Mouse (Mus musculus) midbrain, embryonic 13.5 days (tissue): Measurements from ENCODE around the gene Spag7. TPM values are rescaled to one million over a fixed set of nuclear protein-coding genes. Genes with fewer than 3 reads are reported as not detected.

Experiments used
- ATAC-seq: fragments of 200-750 bp; cut with Nextera tagmentation; 2 replicates; pipeline ENCODE4 v1.8.0; 2017; ENCODE audit warnings: mild to moderate bottlenecking, moderate TSS enrichment, moderate library complexity
- H3K27ac ChIP-seq: fragments of 300-500 bp; sonication (generic); 2 replicates; pipeline ENCODE4 v1.5.1; 2015; ENCODE audit warnings: inconsistent platforms, mild to moderate bottlenecking, moderate library complexity
- H3K27me3 ChIP-seq: fragments of 300-500 bp; sonication (generic); 2 replicates; pipeline ENCODE4 v1.6.1; 2015; ENCODE audit warnings: mild to moderate bottlenecking, inconsistent platforms
- H3K36me3 ChIP-seq: fragments of 300-500 bp; sonication (generic); 2 replicates; pipeline ENCODE4 v1.6.1; 2015; ENCODE audit warnings: mild to moderate bottlenecking, inconsistent platforms
- H3K4me1 ChIP-seq: fragments of 300-500 bp; sonication (generic); replicated peaks from 2 replicates; pipeline ENCODE4 v1.6.1; 2015; ENCODE audit warnings: inconsistent platforms
- H3K4me2 ChIP-seq: fragments of 300-500 bp; sonication (generic); replicated peaks from 2 replicates; pipeline ENCODE4 v1.6.1; 2015; ENCODE audit warnings: moderate library complexity, mild to moderate bottlenecking, inconsistent platforms
- H3K4me3 ChIP-seq: fragments of 300-500 bp; sonication (generic); replicated peaks from 2 replicates; pipeline ENCODE4 v1.5.1; 2015; ENCODE audit warnings: mild to moderate bottlenecking, inconsistent platforms
- H3K9ac ChIP-seq: fragments of 300-500 bp; sonication (generic); replicated peaks from 2 replicates; pipeline ENCODE4 v1.6.1; 2015; ENCODE audit warnings: mild to moderate bottlenecking, inconsistent platforms
- H3K9me3 ChIP-seq: fragments of 300-500 bp; sonication (generic); 2 replicates; pipeline ENCODE4 v1.6.1; 2016; ENCODE audit warnings: mild to moderate bottlenecking, inconsistent platforms
- WGBS: fragments of 180-500 bp; shearing (Covaris S2); methylation state at CpG from one replicate; pipeline ENCODE4 v1.1.7; 2015; 5-methylcytosine and 5-hydroxymethylcytosine counted together
- polyA plus RNA-seq: library from polyadenylated mRNA; unstranded; fragments of >200 nt; fragmentation: Nextera tagmentation; extraction: Ambion mirVana; gene quantifications from 2 replicates; pipeline ENCODE4 v1.2.1, GENCODE M21; 2015

The Spag7 gene
- polyA plus RNA-seq, 1 experiment from 2014 or later: 180 TPM

DNA sequence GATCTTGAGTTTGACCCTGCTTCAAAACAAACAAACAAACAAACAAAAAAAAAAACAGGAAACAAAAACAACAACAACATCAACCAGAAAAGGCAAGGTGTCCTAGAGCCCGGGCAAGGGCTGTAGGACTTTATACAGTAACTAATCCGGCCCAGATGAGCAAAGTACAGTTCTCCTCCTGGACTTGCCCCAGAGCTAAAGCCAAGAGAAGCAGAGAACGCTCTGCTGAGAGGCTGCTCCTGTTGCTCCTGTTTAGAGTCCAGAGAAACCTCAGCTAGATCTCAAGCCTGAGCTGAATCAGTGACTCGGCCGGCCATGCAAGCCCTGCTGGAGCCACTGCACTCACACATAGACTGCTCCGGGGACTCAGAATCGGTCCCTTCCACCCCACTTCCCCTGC lies 39.1 kb downstream of the Spag7 start:
- H3K4me2 ChIP-seq: no peak overlapping the region
- WGBS: 71% methylated on average over 7 of the region's 7 CpGs
- H3K9ac ChIP-seq: no peak overlapping the region
- H3K27me3 ChIP-seq: no peaks in the 10 kb centered on the region
- H3K27ac ChIP-seq: no peak overlapping the region
- H3K4me3 ChIP-seq: no peak overlapping the region
- no peaks in the 10 kb centered on the region for H3K9me3 ChIP-seq
- H3K4me1 ChIP-seq: no peaks in the 10 kb centered on the region
- no peaks in the 10 kb centered on the region for H3K36me3 ChIP-seq
- no peak for ATAC-seq

GRCm38 (mm10) chr11:70629557-70629956 lies 39.7 kb downstream of the Spag7 start:
- Histone ChIP-seq H3K27ac (no peak overlapping the region), H3K4me1 (no peaks in the 10 kb centered on the region), H3K27me3 (no peaks in the 10 kb centered on the region), H3K4me2 (no peak overlapping the region), H3K9me3 (no peaks in the 10 kb centered on the region), H3K36me3 (no peaks in the 10 kb centered on the region), H3K9ac (no peak overlapping the region), H3K4me3 (no peak overlapping the region)
- WGBS: 58% methylated on average over 5 of the region's 5 CpGs
- no peak for ATAC-seq

DNA sequence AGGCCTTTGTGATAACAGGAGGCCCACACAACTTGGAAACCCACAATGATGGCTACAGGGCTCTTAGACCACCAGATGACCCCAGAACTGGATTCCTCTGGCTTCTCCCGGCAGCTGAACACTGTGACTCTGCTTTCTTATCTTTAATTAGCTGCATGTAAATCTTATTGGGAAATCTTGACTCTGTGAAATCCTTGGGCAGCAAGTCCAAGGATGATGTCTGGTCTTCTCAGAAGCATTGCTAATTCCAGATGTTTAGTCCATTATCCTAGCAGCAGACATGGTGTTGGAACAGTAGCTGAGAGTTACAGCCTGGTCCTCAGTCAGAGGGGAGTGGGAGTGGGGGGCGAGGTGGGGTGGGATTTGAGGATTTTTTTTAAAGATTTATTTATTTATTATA lies 40.8 kb downstream of the Spag7 start:
- Histone ChIP-seq H3K4me1 (no peaks in the 10 kb centered on the region), H3K36me3 (no peaks in the 10 kb centered on the region), H3K9ac (no peak overlapping the region), H3K27me3 (no peaks in the 10 kb centered on the region), H3K9me3 (no peaks in the 10 kb centered on the region), H3K4me3 (no peak overlapping the region), H3K27ac (no peak overlapping the region), H3K4me2 (no peak overlapping the region)
- ATAC-seq: no peak
- 80% methylated on average over 2 of the region's 2 CpGs for WGBS

DNA sequence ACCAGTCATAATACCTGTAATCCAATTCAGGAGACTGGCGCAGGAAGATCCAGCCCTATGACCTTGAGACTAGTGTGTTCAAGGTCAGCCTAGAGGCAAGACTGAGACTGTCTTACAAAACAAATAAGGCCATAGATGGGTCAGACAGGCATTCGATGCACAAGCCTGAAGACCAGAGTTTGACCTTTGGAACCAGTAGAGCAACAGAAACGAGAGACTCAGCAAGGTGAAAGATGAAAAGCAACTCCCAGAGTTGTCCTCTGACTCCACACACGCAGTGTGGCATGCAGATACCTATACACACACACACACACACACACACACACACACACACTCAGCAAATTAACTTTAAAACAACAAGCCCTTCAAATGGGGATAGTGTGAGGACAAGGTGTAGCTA lies 42.3 kb downstream of the Spag7 start:
- H3K9ac ChIP-seq: no peak overlapping the region
- H3K27me3 ChIP-seq: no peaks in the 10 kb centered on the region
- H3K36me3 ChIP-seq: no peaks in the 10 kb centered on the region
- no peaks in the 10 kb centered on the region for H3K9me3 ChIP-seq
- H3K4me1 ChIP-seq: no peaks in the 10 kb centered on the region
- H3K4me2 ChIP-seq: no peak overlapping the region
- WGBS: 82% methylated on average over 4 of the region's 4 CpGs
- no peak for ATAC-seq
- H3K4me3 ChIP-seq: no peak overlapping the region
- H3K27ac ChIP-seq: no peak overlapping the region

- H3K27ac ChIP-seq: no peak overlapping the region
- no peak overlapping the region for H3K4me3 ChIP-seq
- H3K9me3 ChIP-seq: no peaks in the 10 kb centered on the region
- WGBS: 54% methylated on average over 4 of the region's 4 CpGs
- H3K9ac ChIP-seq: no peak overlapping the region
- no peak for ATAC-seq
- no peaks in the 10 kb centered on the region for H3K27me3 ChIP-seq
- H3K36me3 ChIP-seq: no peaks in the 10 kb centered on the region
- no peaks in the 10 kb centered on the region for H3K4me1 ChIP-seq
- no peak overlapping the region for H3K4me2 ChIP-seq
Observed at GRCm38 (mm10) chr11:70625473-70625872, 43.7 kb downstream of the Spag7 start.

- H3K27ac ChIP-seq: no peak overlapping the region
- H3K9ac ChIP-seq: no peak overlapping the region
- H3K36me3 ChIP-seq: no peaks in the 10 kb centered on the region
- no peak overlapping the region for H3K4me3 ChIP-seq
- no peak overlapping the region for H3K4me2 ChIP-seq
- H3K27me3 ChIP-seq: no peaks in the 10 kb centered on the region
- no peaks in the 10 kb centered on the region for H3K4me1 ChIP-seq
- ATAC-seq: no peak
- 83% methylated on average over 10 of the region's 10 CpGs for WGBS
- H3K9me3 ChIP-seq: no peaks in the 10 kb centered on the region
Observed at GRCm38 (mm10) chr11:70623053-70623742, 46.0 kb downstream of the Spag7 start.

- no peaks in the 10 kb centered on the region for H3K36me3 ChIP-seq
- no peak overlapping the region for H3K4me3 ChIP-seq
- no peaks in the 10 kb centered on the region for H3K27me3 ChIP-seq
- no peaks in the 10 kb centered on the region for H3K9me3 ChIP-seq
- H3K27ac ChIP-seq: no peak overlapping the region
- 0 out of 2 replicates have a peak overlapping the region, but pooled peaks have one; percentile 21 for H3K9ac ChIP-seq
- no peaks in the 10 kb centered on the region for H3K4me1 ChIP-seq
- 48% methylated on average over 7 of the region's 7 CpGs for WGBS
- ATAC-seq: no peak
- H3K4me2 ChIP-seq: no peak overlapping the region
Observed at GRCm38 (mm10) chr11:70621972-70622814, 47.0 kb downstream of the Spag7 start.

DNA sequence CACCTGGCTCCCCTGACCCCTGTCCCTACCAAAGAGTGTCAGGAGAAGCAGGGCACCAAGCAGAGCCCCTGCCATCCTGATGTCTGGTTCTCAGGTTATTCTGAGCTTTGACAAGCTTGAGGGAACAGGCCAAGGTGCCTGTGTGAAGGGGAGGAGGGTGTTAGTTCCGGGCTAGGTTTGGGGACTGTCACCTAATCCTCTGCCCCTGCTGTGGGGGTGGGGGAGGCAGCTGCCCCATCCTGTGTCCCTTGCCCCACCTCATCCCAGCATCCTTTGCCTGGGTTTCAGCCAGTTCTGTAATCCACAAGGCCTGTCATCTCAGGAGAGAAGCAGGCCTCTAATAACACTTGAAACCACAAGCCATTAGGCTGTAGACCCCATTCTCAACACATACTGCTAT lies 50.1 kb downstream of the Spag7 start, which contains the start of gene Chrne:
Gene Chrne, minus strand, starts transcription at position 116 of the 400 bp plus-strand sequence.
- Histone ChIP-seq H3K4me1 (peaks cover 11% of the 10 kb centered on the region), H3K36me3 (no peaks in the 10 kb centered on the region), H3K4me3 (no peak within 1 kb of the TSS), H3K9me3 (no peaks in the 10 kb centered on the region), H3K4me2 (no peak within 1 kb of the TSS), H3K27ac (no peak within 1 kb of the TSS), H3K9ac (no peak within 1 kb of the TSS), H3K27me3 (peaks cover 18% of the 10 kb centered on the region; the same call in 1 of the 2 replicates)
- 37% methylated on average over 1 of the region's 1 CpGs for WGBS
- no peak for ATAC-seq

GRCm38 (mm10) chr11:70615516-70616093 lies 53.6 kb downstream of the Spag7 start, which contains the start of gene 4930544D05Rik:
4930544D05Rik (plus strand) TSS chr11:70615848.
- Histone ChIP-seq H3K4me2 (peak within 1 kb of the TSS; percentile 54), H3K27ac (no peak within 1 kb of the TSS), H3K9ac (peak within 1 kb of the TSS; percentile 57), H3K27me3 (peaks cover 18% of the 10 kb centered on the region; the same call in 1 of the 2 replicates), H3K4me1 (peaks cover 11% of the 10 kb centered on the region), H3K36me3 (peaks cover 31% of the 10 kb centered on the region), H3K4me3 (peak within 1 kb of the TSS; percentile 25), H3K9me3 (no peaks in the 10 kb centered on the region)
- WGBS: 15% methylated on average over 21 of the region's 21 CpGs
- no peak for ATAC-seq

DNA sequence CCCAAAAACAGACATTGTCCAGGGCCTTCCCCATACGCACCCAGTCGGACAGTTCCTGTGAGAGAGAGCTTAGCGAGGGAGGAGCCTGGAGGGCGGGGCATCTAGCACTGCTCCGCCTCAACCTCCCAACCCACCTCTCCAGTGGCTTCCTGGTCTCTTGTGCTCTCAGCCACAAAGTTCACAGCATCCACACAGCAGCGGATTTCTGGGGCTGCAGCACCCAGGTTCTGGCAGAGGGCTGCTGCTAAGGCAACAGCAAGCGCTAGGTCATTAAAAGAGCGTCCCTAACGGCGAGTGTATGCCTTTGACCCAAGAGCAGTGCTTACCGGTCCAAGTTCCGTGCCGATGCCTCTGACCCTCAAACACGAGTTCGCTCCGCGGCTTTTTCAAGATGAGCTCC lies 54.1 kb downstream of the Spag7 start:
- no peaks in the 10 kb centered on the region for H3K9me3 ChIP-seq
- peak overlapping the region; percentile 57 for H3K9ac ChIP-seq
- peaks cover 11% of the 10 kb centered on the region for H3K4me1 ChIP-seq
- H3K27ac ChIP-seq: no peak overlapping the region
- peak; percentile 45; the same call in 1 of the 2 replicates for ATAC-seq
- H3K36me3 ChIP-seq: peaks cover 36% of the 10 kb centered on the region
- peaks cover 18% of the 10 kb centered on the region; the same call in 1 of the 2 replicates for H3K27me3 ChIP-seq
- H3K4me2 ChIP-seq: peak overlapping the region; percentile 54
- WGBS: 2% methylated on average over 17 of the region's 17 CpGs
- H3K4me3 ChIP-seq: peak overlapping the region; percentile 25
